Mouse (Mus musculus): Measurements from ENCODE around the gene 4930451I11Rik. TPM values are rescaled to one million over a fixed set of nuclear protein-coding genes. Genes with fewer than 3 reads are reported as not detected.

4930451I11Rik gene
- total RNA-seq (2021): not detected
- long read RNA-seq, experiment 1: 0 reads
- long read RNA-seq, experiment 2: 0 reads

DNA sequence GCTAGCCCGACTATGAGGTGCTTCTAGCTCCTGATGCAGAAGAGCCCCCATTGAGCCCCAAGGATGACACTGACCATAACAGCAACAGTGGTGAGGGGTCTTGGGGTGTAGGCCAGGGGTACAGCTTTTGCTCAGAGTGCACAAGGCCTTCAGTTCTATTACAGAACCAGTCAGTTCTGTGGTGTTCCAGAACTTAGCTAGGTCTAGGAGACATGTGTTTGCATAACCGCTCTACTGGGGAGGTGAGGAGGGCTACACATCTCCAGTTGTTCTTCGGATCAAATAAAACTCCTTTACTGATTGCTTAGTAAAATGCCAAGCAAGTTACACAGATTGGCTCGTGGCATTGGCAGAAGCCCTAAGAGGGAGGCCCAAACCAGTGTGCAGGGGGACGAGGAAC is at the start of gene 4930451I11Rik:
Gene 4930451I11Rik, minus strand, starts transcription at position 101 of the 400 bp plus-strand sequence.
- DNase-seq: no peak

DNA sequence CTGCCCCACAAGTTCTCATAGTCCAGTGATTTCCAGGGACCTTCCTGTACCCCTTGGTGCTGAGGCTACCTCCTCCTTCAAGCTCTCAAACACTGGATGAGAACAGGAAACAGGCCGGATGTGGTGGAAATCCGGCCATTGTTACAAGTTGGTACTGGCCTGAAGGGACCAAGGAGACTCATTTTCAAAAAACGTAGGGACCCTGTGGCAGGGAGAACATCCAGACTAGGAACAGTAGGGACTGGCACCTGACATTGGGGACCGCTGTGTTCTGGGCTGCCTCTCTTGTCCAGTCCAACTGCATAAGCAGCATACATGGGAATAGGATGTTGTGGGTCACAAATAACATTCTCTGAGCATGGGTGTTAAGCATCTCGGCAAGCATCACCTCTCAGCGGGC is 49.6 kb upstream of the 4930451I11Rik start:
- no peak for DNase-seq

DNA sequence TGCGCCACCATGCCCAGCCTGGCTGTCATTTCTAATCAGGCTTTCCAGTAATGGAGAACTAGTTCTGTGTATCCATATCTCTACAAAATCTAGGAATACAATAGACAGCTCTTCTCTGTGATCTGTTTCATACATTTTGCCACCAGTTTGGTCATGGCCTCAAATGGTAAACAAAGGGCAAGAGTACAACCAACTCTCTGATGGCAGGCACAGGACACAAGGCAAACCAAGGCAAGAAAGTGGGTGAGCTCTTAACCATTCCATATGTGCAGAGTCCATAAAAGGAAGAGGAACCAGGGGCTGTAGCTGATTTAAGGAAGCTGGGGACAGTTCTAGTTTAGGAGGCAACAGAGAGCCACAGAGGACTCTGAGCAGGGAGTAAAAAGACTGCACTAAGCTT is 45.8 kb upstream of the 4930451I11Rik start:
- DNase-seq: no peak

DNA sequence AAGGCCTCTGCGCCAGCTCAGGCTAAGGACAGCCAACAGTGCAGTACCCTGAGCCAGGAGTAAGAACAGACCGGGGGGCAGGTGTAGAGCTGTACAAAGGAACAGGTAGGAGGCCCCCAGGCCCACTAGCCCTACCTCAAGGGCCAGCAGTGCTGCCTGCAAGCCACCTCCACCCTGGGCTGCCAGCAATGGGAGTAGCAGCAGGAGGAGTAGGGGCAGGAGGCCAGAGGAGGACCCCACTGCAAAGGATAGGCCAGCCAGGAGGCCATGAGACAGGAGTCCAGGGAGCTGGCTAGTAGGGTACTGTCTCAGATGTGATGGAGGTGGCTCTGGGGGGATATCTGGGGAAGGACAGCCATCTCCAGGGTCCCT is 39.1 kb upstream of the 4930451I11Rik start:
- DNase-seq: no peak

DNA sequence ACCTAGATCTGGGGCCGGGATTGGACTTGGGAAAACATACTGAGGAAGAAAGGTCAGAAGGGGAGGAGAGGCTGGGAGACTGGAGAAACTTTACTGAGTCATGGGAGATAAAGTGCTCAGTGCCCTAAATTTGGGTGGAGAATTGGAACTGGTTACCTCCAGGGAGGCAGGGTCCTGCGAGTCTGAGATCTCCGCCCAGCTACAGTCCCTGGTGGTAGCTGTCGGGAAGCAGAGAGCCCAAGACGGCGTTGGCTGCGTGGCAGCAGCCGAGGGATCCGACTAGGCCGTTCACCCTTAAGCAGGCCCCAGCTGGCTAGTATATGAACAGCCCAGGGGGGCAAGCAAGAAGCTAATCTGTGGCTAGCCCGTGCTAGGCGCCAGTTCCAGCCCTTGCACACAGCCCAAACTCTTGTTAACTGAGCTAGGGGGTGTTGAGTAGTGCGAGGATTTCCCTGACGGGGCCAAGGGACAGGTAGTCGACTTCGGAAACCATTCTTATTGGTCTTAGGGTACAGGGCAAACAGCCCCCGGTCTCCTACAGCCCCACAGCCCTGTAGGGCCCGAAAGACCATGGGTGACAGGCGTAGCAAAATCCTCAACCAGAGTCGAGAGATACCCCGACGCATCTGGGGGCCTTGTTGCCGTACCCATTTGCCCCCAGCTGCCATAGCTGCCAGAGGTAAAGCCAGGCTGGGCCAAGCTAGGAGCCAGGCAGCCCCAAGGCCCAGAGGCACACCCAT is 38.5 kb upstream of the 4930451I11Rik start:
- DNase-seq: no peak

DNA sequence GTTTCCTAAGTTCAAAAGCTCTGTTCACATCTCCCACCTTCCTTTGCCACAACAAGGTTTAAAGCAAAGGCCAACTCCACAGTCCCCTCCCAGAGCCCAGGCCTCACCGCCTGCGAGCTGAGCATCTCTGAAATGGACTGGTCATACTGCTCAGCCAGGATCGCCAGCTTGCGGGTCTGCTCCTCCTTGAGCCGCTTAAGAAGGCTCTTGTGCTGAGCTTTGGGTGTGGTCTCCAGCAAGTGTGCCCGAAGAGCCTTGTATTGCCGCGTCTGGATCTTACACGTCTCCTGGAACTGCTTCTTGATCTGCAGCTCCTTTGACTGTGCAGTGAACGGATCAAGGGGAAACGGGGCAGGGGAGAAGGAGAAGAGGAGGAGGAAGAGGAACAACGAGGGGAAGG is 36.6 kb upstream of the 4930451I11Rik start:
- no peak for DNase-seq

DNA sequence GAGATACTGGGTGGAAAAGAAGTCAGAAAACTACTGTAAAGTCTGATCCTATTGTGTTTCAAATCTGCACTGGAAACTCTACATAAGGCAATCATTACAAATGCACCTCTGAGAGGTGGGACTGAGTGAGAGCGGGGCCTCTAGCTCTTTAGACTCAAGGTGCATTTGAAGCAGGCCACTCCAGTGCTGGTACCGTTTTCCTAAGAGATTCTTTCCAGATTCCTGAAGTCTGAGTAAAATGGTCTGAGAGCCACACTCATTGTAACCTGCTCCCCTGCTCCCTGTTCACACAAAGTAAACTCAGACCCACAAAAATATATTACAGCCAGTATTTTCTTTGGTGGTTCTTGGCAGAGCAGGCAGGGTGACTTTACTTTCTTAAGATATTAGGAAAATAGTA is 36.1 kb upstream of the 4930451I11Rik start:
- DNase-seq: no peak

DNA sequence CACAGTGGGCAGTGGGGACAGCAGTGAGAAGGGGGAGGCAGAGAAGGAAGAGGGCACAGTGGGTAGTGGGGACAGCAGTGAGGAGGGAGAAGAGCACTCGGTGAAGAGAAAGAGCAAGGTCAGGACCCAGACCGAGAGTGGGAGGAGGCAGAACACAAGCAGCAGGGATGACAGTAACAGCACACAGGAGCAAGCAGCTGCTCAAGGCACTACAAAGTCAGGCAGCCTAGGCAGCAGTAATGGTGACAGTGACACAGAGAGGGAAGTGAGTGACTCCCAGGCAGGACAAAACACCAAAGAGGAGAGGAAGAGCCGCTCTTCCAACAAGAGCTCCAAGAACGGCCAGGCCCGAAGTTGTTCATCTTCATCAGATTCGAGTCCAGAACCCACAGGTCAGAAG is 32.4 kb upstream of the 4930451I11Rik start:
- no peak for DNase-seq

DNA sequence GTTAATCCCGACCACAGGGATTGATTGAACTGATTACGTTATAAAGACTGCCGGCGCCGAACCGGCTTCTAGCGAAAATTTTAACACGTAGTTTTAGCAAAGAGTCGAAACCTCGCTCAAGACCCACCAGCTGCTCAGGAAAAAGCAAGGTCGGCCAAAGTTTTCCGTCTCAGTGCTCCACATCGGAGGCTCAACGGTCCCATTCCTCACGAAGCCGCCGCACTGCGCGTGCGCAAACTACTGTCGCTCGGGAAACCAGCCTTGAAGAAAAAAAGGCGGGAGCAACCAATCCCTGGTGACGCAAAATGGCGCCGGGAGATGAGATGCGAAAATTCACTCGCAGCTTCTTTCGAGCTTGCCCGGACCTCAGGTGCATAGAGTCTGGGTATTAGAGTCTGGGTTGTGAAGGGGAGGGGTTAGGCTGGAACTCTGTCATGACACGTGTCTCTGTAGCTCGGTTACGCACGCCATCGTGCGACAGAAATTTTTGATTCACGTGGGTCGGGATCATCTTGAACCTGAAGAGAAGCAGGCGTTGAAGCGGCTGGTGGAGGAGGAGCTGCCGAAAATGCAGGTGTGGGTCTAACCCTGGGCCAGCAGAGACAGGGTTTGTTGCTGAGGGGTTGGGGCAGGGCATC is 30.8 kb upstream of the 4930451I11Rik start, which contains the start of gene Ino80e:
Gene Ino80e, minus strand, starts transcription at position 231 of the 638 bp plus-strand sequence.
- peak; percentile 87 for DNase-seq

DNA sequence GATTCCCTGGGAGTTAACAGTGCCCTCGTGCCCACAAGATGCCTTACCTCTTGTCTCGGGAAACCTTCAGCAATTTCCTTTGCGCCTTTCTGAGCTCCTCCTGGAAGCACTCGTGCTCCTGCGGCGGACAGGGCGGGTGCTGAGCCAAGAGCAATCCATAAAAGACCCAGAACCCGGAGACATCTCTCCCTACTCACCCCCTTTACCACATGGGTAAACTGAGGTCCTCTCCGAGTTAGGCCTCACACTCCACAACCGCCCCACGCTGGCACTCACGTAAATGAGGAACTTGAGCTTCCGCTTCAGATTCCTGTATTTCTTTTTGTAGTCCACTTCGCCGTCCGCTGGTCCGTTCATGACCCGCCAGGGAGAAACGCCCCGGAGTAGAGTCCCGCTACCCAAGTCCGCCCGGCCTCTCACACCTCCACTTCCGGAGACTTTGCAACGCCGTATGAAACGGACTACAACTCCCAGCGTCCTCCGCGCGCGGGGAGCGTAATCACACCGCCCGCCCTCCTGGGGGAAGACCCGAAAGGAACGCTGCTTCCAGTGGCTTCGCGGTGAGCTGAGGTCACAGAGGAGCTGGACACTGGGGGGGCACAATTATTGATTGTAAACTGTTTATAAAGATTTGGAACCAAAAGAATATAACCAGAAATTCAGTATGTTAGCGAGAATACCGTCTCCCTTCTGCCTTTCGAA is 30.1 kb upstream of the 4930451I11Rik start, which contains the start of gene Hirip3:
Gene Hirip3, plus strand, starts transcription at position 544 of the 702 bp plus-strand sequence.
- peak; percentile 93 for DNase-seq

DNA sequence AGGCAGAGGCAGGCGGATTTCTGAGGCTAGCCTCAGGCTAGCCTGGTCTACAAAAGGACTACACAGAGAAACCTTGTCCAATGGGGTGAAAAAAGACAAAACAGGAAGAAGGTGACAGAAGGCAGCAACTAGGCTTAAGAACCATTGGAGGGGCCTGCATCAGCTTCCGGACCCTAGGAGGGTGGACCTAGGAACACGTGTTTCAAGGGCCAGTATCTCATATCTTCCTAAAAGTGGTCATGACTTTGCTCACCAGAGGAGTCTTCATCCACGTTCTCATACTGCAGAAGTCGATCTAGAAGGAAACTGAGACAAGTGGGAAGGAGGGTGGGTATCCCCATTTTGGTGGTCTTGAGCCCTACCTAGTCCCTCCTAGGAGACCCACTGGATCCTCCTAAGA is 29.5 kb upstream of the 4930451I11Rik start:
- no peak for DNase-seq

DNA sequence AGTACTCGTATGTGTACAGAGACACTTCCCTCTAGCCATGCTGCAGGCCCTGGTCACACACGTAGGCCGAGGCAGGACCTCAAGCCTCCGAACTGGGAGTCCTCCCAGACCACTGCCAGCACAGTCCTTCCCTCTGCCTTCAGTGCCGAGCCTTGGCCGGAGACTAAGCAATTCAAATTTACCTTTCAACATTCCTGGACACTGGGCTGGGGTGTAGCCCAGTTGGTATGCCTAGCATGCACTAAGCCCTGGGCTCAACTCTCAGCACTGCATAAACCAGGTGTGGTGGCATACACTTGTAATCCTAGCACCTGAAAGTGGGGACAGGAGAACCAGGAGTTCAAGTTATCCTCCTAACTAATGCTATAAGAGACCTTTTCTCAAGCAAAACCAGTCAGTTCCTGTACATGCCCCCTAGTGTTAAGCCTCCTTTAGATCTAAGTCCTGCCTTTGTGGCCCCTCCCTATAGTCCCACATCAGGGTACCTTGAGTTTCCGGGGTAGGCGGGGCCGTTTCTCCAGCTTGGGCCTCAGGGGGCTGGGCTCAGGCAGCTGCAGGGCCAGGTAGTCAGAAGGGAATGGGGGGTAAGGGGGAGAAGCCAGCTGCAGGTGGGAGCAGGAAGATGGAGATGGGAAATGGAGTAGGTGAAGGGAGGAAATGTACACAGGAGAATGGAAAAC is 25.4 kb upstream of the 4930451I11Rik start:
- no peak for DNase-seq

DNA sequence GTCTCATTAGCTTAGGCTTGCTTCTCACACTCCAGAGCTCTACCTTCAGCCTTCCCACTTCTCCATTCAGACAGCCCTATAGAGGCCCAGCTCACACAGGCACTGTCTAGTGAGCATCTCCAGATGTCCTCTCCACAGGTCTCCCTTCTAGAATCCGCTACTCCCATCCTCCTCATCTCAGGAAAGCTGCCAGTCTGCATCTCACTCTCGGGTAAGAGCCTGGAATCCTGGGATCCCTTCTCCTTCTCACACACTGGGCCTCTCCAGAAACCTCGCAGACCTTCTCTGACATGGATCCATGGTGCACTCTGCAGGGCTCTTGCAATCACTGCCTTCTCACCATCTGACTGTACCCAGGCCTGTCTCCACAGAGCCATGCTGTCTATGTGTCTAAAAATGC is 24.2 kb upstream of the 4930451I11Rik start:
- DNase-seq: no peak

DNA sequence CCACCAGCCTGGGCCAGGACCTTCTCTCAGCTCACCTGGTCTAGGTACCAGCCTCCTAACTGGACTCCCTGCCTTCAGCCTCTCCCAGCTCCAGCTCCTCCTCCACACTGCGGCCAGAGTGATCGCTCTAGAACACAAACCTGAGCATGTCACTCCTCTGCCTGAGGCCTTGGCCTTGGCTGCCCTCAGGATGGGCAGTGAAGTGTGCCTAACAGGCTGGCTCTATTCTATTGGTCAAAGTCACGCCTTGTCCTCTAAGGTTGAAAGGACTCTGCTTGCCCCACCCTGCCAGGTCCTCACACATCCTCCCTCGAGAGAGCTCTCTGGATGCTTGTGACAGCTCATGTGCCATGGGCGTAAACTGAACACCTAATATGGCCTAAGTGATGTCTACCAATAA is 22.0 kb upstream of the 4930451I11Rik start:
- no peak for DNase-seq

DNA sequence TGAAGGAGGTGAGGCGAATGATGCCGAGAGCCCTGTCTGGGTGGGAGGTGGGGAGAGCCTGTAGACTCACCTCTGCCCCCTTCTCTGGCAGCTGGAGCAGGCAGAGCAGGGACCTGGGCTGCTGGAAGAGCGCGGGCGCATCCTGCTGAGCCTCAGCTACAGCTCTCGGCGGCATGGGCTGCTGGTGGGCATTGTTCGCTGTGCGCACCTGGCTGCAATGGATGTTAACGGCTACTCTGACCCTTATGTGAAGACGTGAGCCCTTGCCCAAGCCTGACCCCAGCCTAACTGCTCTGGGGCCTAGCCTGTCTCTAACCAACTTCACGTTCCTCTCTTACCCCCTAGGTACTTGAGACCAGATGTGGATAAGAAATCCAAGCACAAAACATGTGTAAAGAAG is 19.8 kb upstream of the 4930451I11Rik start:
- no peak for DNase-seq

DNA sequence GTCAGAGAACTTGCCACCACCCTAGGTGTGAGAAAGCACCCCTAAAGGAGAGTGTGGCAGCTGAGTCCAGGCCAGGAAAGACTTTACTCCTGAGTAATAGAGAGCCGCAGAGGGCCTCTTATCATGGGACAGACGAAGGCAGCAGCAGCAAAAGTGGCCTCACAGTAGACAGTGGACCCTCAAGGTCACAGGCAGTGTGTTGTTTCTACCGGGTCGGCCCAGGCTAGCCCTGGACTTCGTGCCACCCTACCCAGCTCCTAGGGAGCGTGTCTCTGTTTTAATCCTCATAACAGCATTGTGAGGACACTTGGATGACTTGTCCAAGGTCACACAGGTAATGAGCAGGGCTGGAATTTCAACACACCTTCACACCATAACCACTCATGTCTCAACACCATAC is 18.7 kb upstream of the 4930451I11Rik start:
- DNase-seq: no peak

DNA sequence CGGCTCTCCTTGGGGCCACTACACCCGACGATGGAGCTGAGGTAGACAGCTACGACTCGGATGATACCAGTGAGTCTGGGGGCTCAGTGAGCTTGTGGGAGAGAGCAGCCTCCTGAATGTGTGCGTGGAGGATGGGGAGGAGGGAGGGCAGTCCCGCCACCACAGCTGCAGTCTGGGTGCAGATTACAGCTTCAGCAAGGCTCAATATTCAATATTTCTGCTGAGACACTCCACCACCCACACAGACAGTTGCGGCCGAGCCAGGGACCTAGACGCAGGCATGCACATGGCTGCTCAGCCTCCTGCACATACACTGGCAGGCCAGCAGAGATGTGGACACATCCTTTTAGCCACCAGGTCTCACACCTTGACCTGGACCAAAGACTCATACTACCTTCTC is 17.4 kb upstream of the 4930451I11Rik start:
- no peak for DNase-seq

DNA sequence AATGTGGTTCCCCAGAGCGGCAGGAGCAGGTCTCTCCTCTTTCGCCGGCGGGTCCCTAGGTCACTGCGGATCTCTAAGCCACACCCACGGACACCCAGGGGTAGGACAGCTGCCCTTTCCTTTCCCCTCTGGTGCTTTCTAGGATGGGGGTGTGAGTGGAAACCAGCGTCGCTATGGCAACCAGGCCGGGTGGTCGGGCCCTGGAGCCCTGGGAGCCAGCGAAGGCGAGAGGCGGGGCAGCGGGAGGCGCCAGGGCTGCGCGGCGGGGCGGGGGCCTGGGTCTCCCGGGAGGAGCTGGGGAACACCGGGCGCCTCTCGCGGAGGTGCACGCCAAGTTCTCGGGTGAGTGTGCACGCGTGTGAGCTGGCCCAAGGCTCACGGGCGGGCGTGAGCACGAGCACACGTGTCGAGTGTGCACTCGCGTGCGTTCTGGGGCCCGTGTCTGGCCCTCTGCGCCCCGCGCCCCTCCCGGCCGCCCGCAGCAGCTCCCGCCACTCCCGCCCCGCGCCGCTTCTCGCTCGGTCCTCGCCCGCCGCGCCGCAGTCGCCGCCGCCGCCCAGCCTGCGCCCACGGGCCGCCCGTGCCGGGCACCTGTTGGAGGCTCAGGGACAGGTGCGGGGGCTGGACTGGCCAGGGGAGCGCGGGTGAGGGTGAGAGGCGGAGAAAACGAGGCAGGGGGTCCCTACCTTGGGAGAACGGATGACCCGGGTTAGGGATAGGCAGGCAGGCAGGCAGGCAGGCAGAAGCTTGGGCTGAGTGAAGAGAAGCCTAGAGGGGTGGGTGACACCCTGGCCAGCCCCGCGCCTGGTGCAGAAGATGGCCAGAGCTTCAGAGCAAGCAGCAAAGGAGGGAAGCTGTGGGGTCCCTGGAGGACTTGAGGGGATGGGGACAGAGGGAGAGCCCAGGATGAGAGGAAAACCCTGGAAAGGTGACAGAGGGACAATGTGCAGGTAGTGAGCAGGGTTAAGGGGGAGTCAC is 16.3 kb upstream of the 4930451I11Rik start:
- no peak for DNase-seq

DNA sequence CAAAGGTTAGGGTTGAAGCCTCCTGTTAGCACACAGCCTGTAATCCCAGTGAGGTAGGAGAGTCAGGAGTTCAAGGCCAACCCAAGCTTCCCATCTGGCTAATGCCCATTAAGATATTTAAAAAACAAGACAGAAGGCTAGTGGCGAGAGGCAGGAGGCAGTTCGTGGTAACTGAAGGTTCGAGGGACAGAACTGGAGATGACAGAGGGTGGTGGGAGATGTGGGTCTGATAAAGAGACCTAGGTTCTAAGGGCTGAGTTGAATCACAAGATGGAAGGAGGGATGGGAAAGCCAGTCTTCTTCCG is 15.6 kb upstream of the 4930451I11Rik start, which contains the start of gene Doc2a:
Gene Doc2a, plus strand, starts transcription at position 301 of the 305 bp plus-strand sequence.
- DNase-seq: no peak

DNA sequence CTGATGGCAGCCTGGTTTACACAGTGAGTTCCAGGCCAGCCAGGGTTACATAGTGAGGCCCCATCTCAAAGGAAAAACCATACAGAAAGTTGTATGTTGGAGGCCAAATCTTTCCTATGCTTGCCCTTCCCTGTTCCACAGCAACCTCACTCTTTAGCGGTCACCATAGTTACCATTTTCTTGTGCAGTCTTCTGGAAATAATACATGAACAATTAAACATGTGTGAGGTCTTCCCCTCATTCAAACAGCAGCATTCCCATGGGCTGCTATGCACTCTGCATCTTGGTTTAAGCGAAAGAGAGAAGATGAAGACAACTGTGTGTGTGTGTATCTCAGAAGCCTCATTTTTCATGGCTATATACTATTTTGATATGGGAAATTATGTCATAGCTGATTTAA is 14.1 kb upstream of the 4930451I11Rik start:
- DNase-seq: no peak

DNA sequence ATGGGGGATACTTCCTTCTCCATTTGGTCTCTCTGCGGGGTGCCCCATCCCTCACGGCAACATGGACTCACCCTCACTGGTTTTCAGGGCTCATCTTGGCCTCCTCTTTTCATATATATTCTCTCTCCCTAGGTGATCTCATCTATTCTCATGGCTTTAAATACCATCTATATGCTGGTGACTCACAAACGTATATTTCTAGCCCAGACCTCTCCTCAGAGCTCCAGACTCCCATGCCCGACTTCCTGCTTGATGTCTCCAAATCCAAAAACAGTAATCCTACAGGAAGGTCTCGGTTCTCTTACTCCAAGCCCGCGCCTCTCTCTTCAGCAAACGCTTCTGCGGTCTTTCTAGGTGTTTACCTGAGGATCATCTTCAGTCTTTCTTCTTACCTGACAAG is 11.8 kb upstream of the 4930451I11Rik start:
- no peak for DNase-seq

Measured in gastrocnemius, postnatal 25 days (tissue).